Mouse (Mus musculus): ENCODE measurements around the gene Ppp3r1. TPM values are rescaled to one million over a fixed set of nuclear protein-coding genes. Genes with fewer than 3 reads are reported as not detected.

The Ppp3r1 gene
- 220 and 236 TPM in 2 replicates for polyA plus RNA-seq (2015; fragmentation: Nextera tagmentation; extraction: Ambion mirVana)

- Histone ChIP-seq H3K36me3 (ENCODE audit: control insufficient read depth, insufficient read depth, low read length) (no peaks in the 10 kb centered on the region), H3K4me2 (ENCODE audit: low read length) (peak within 1 kb of the TSS; percentile 66), H3K9ac (ENCODE audit: low read depth, low read length) (peak within 1 kb of the TSS; percentile 99), H3K27me3 (replicated peaks; ENCODE audit: control insufficient read depth, insufficient read depth, low read length) (no peaks in the 10 kb centered on the region), H3K4me1 (ENCODE audit: control insufficient read depth, insufficient read depth, low read depth, low read length) (peaks cover 18% of the 10 kb centered on the region), H3K27ac (ENCODE audit: low read depth, low read length) (peak within 1 kb of the TSS; percentile 98), H3K4me3 (ENCODE audit: low read length) (peak within 1 kb of the TSS; percentile 99), H3K9me3 (ENCODE audit: control insufficient read depth, low read length) (no peaks in the 10 kb centered on the region)
- WGBS, result under 1% methylated on average over 56 of the region's 89 CpGs
- peak; percentile 98 for ATAC-seq
Measured at GRCm38 (mm10) chr11:17158858-17159737, at the start of gene Ppp3r1. Gene Ppp3r1, plus strand, starts transcription at chr11:17159263.

GRCm38 (mm10) chr11:17112419-17113090 lies 46.5 kb upstream of the Ppp3r1 start:
- Histone ChIP-seq H3K4me3 (ENCODE audit: low read length) (no peak overlapping the region), H3K4me2 (ENCODE audit: low read length) (no peak overlapping the region), H3K27me3 (replicated peaks; ENCODE audit: control insufficient read depth, insufficient read depth, low read length) (no peaks in the 10 kb centered on the region), H3K27ac (ENCODE audit: low read depth, low read length) (no peak overlapping the region), H3K4me1 (ENCODE audit: control insufficient read depth, insufficient read depth, low read depth, low read length) (no peaks in the 10 kb centered on the region), H3K9ac (ENCODE audit: low read depth, low read length) (no peak overlapping the region), H3K9me3 (ENCODE audit: control insufficient read depth, low read length) (peaks cover 2% of the 10 kb centered on the region; the same call in 1 of the 2 replicates), H3K36me3 (ENCODE audit: control insufficient read depth, insufficient read depth, low read length) (no peaks in the 10 kb centered on the region)
- no peak for ATAC-seq
- 86% methylated on average over 1 of the region's 1 CpGs for WGBS

DNA sequence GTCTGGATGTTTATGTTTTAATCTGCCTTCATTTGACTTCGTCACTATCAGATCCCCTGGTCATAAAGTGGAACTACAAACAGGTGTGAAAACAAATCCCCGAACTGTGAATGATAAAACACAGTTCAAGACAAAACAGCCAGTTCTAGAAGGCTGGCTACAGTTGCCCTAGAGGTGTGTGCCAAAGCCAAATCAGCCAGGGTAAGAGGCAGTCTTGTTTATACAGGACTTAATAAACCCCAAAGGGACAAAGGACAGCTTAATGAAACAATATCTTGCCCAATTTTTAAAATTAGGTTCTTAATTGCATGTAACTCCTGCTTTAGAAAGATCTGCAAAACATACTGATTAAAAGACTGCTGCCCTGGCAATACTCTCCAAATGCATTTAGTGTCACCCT lies 32.6 kb upstream of the Ppp3r1 start:
- H3K4me2 ChIP-seq (ENCODE audit: low read length), result no peak overlapping the region
- no peaks in the 10 kb centered on the region for H3K4me1 ChIP-seq (ENCODE audit: control insufficient read depth, insufficient read depth, low read depth, low read length)
- H3K9me3 ChIP-seq (ENCODE audit: control insufficient read depth, low read length), result no peaks in the 10 kb centered on the region
- H3K36me3 ChIP-seq (ENCODE audit: control insufficient read depth, insufficient read depth, low read length), result no peaks in the 10 kb centered on the region
- WGBS, result 80% methylated on average over 2 of the region's 2 CpGs
- no peak overlapping the region for H3K9ac ChIP-seq (ENCODE audit: low read depth, low read length)
- H3K27me3 ChIP-seq (replicated peaks; ENCODE audit: control insufficient read depth, insufficient read depth, low read length), result no peaks in the 10 kb centered on the region
- no peak overlapping the region for H3K4me3 ChIP-seq (ENCODE audit: low read length)
- no peak overlapping the region for H3K27ac ChIP-seq (ENCODE audit: low read depth, low read length)
- ATAC-seq, result no peak

DNA sequence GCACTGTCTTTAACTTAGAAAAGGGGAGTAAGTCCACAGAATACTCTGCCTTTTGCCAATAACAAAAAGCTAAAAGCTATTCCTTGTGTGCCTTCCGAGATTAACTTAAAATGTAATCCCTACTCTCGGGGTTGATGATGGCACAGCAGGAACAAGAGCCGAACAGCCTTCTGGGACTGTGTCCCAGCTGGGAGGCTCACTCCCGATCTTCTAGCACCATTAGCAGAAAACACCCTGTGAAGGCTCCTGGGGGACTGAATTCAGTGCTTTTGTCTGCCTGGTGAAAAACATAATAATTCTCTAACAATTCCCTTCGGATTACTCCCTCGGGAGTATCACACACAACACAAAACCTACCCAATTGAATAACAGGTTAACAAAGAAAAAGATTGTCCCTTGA lies 23.4 kb upstream of the Ppp3r1 start:
- H3K9me3 ChIP-seq (ENCODE audit: control insufficient read depth, low read length), result no peaks in the 10 kb centered on the region
- WGBS, result 14% methylated on average over 6 of the region's 6 CpGs
- H3K4me1 ChIP-seq (ENCODE audit: control insufficient read depth, insufficient read depth, low read depth, low read length), result no peaks in the 10 kb centered on the region
- H3K9ac ChIP-seq (ENCODE audit: low read depth, low read length), result no peak overlapping the region
- no peak overlapping the region for H3K4me3 ChIP-seq (ENCODE audit: low read length)
- no peaks in the 10 kb centered on the region for H3K36me3 ChIP-seq (ENCODE audit: control insufficient read depth, insufficient read depth, low read length)
- H3K4me2 ChIP-seq (ENCODE audit: low read length), result no peak overlapping the region
- no peak for ATAC-seq
- H3K27me3 ChIP-seq (replicated peaks; ENCODE audit: control insufficient read depth, insufficient read depth, low read length), result no peaks in the 10 kb centered on the region
- H3K27ac ChIP-seq (ENCODE audit: low read depth, low read length), result no peak overlapping the region

GRCm38 (mm10) chr11:17138306-17139033 lies 20.6 kb upstream of the Ppp3r1 start:
- Histone ChIP-seq H3K36me3 (ENCODE audit: control insufficient read depth, insufficient read depth, low read length) (no peaks in the 10 kb centered on the region), H3K27me3 (replicated peaks; ENCODE audit: control insufficient read depth, insufficient read depth, low read length) (no peaks in the 10 kb centered on the region), H3K4me3 (ENCODE audit: low read length) (no peak overlapping the region), H3K9me3 (ENCODE audit: control insufficient read depth, low read length) (no peaks in the 10 kb centered on the region), H3K9ac (ENCODE audit: low read depth, low read length) (no peak overlapping the region), H3K4me1 (ENCODE audit: control insufficient read depth, insufficient read depth, low read depth, low read length) (no peaks in the 10 kb centered on the region), H3K4me2 (ENCODE audit: low read length) (no peak overlapping the region), H3K27ac (ENCODE audit: low read depth, low read length) (no peak overlapping the region)
- no peak for ATAC-seq
- WGBS, result 69% methylated on average over 6 of the region's 6 CpGs

GRCm38 (mm10) chr11:17159738-17160241 lies 727 bp downstream of the Ppp3r1 start:
- peak; percentile 23 for ATAC-seq
- Histone ChIP-seq H3K9me3 (ENCODE audit: control insufficient read depth, low read length) (no peaks in the 10 kb centered on the region), H3K36me3 (ENCODE audit: control insufficient read depth, insufficient read depth, low read length) (no peaks in the 10 kb centered on the region), H3K4me1 (ENCODE audit: control insufficient read depth, insufficient read depth, low read depth, low read length) (peaks cover 18% of the 10 kb centered on the region), H3K9ac (ENCODE audit: low read depth, low read length) (peak overlapping the region; percentile 99), H3K27me3 (replicated peaks; ENCODE audit: control insufficient read depth, insufficient read depth, low read length) (no peaks in the 10 kb centered on the region), H3K4me3 (ENCODE audit: low read length) (peak overlapping the region; percentile 99), H3K27ac (ENCODE audit: low read depth, low read length) (peak overlapping the region; percentile 98), H3K4me2 (ENCODE audit: low read length) (peak overlapping the region; percentile 60)
- under 1% methylated on average over 45 of the region's 46 CpGs for WGBS

- Histone ChIP-seq H3K36me3 (ENCODE audit: control insufficient read depth, insufficient read depth, low read length) (no peaks in the 10 kb centered on the region), H3K27ac (ENCODE audit: low read depth, low read length) (peak overlapping the region; percentile 98), H3K4me3 (ENCODE audit: low read length) (peak overlapping the region; percentile 99), H3K27me3 (replicated peaks; ENCODE audit: control insufficient read depth, insufficient read depth, low read length) (no peaks in the 10 kb centered on the region), H3K4me2 (ENCODE audit: low read length) (peak overlapping the region; percentile 60), H3K9me3 (ENCODE audit: control insufficient read depth, low read length) (no peaks in the 10 kb centered on the region), H3K9ac (ENCODE audit: low read depth, low read length) (peak overlapping the region; percentile 99), H3K4me1 (ENCODE audit: control insufficient read depth, insufficient read depth, low read depth, low read length) (peaks cover 18% of the 10 kb centered on the region)
- WGBS, result 2% methylated on average over 12 of the region's 12 CpGs
- no peak for ATAC-seq
Measured at GRCm38 (mm10) chr11:17160242-17160641, 1.2 kb downstream of the Ppp3r1 start.

DNA sequence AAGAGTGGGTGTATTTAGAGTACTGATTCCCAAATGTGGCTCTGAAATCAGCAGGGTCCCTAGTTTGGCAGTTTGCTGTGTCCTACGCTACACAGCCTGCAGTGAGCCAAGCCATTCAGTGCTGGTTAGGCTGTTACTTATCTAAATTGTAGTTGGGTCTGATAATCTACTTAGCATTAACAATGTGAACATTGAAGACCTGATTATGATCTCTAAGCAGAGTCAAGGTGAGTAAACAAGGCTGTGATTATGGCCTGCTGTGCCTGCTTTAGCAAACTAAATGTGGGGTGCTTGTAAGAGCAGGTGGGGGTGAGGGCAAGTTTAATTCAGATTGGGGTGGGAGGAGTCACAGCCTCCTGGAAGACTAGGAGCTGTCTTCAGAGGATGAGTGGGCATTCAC lies 4.9 kb downstream of the Ppp3r1 start:
- Histone ChIP-seq H3K9me3 (ENCODE audit: control insufficient read depth, low read length) (no peaks in the 10 kb centered on the region), H3K4me2 (ENCODE audit: low read length) (no peak overlapping the region), H3K27me3 (replicated peaks; ENCODE audit: control insufficient read depth, insufficient read depth, low read length) (no peaks in the 10 kb centered on the region), H3K4me1 (ENCODE audit: control insufficient read depth, insufficient read depth, low read depth, low read length) (peaks cover 17% of the 10 kb centered on the region), H3K4me3 (ENCODE audit: low read length) (no peak overlapping the region), H3K9ac (ENCODE audit: low read depth, low read length) (no peak overlapping the region), H3K36me3 (ENCODE audit: control insufficient read depth, insufficient read depth, low read length) (no peaks in the 10 kb centered on the region), H3K27ac (ENCODE audit: low read depth, low read length) (no peak overlapping the region)
- ATAC-seq, result no peak
- 74% methylated on average over 1 of the region's 1 CpGs for WGBS

Measured in hindbrain, embryonic 16.5 days (tissue).